Comparison of ENCODE assay signal across 7 mouse cellular contexts in the genomic region with DNA sequence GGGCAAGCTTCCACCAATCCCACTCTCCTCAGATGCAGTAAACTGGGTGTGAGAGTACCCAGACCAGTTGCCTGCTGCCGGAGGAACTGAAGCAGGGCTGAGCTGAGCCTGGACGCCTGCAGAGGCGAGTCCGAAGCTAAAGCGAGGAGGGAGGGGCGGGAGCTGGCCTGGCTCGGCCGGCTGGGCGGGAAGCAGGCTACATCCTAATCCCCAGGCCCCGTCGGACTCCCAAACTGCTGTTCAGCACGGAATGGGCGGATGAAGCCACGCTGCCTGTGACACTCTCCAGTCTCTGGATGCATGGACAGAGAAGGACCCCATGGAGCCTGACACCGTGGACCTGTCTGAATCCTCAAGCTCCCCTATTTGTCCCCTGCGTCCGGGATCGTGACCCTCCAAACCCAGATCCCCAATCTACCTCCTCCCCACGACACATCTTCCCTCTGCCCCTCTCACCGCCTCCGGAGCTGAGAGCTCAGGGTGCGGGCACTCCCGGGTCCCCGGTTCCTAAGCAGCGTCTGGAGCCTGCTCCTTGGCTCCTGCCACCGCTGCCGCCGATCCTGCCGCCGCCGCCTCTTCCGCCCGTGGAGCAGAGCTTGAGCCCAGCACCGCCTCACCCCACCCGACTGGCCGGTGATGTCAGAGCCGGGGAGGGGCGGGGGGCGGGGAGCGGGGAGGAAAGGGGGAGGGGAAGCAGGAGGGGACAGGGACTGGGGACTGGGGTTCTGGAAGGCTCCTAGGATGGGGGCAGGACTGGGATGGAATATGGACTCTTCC. TPM values are rescaled to one million over a fixed set of nuclear protein-coding genes. Genes with fewer than 3 reads are reported as not detected.
DNase-seq lines count a peak whose midpoint lies in the region; ATAC-seq and TF ChIP-seq lines count a peak whose summit lies in the region.

Gene Pea15a, minus strand, starts transcription at position 664 of the 777 bp plus-strand sequence.

- no peaks in the 10 kb centered on the region for H3K9me3 ChIP-seq in embryonic facial prominence, embryonic 11.5 days (replicated peaks; ENCODE audit: control insufficient read depth, low read length)
- no peaks in the 10 kb centered on the region for H3K9me3 ChIP-seq in limb, embryonic 14.5 days (ENCODE audit: control insufficient read depth, low read length)
- no peaks in the 10 kb centered on the region for H3K9me3 ChIP-seq in midbrain, embryonic 15.5 days

- WGBS in embryonic facial prominence, embryonic 11.5 days: under 1% methylated on average over 36 of the region's 40 CpGs
- WGBS in limb, embryonic 14.5 days: under 1% methylated on average over 29 of the region's 40 CpGs
- WGBS in midbrain, embryonic 15.5 days: under 1% methylated on average over 38 of the region's 40 CpGs

- H3K27ac ChIP-seq in embryonic facial prominence, embryonic 11.5 days (replicated peaks; ENCODE audit: low read depth, low read length): peak within 1 kb of the TSS; percentile 78
- H3K27ac ChIP-seq in limb, embryonic 14.5 days (replicated peaks; ENCODE audit: low read depth, low read length): peak within 1 kb of the TSS; percentile 79
- H3K27ac ChIP-seq in midbrain, embryonic 15.5 days: peak within 1 kb of the TSS; percentile 96

- H3K4me1 ChIP-seq in embryonic facial prominence, embryonic 11.5 days (ENCODE audit: control insufficient read depth, insufficient read depth, low read length): peaks cover 10% of the 10 kb centered on the region
- H3K4me1 ChIP-seq in limb, embryonic 14.5 days (ENCODE audit: control insufficient read depth, insufficient read depth, low read length): peaks cover 46% of the 10 kb centered on the region
- H3K4me1 ChIP-seq in midbrain, embryonic 15.5 days: peaks cover 55% of the 10 kb centered on the region

- no peak for TF ChIP-seq POLR2A in limb, embryonic 14.5 days (IDR thresholded peaks at IDR 0.05; ENCODE audit: borderline replicate concordance, extremely low read depth, insufficient read depth, insufficient read length)

- peak within 1 kb of the TSS; percentile 63 for H3K4me3 ChIP-seq in embryonic facial prominence, embryonic 11.5 days (ENCODE audit: low read depth, low read length)
- H3K4me3 ChIP-seq in limb, embryonic 14.5 days (replicated peaks; ENCODE audit: low read length): peak within 1 kb of the TSS; percentile 70
- peak within 1 kb of the TSS; percentile 89 for H3K4me3 ChIP-seq in midbrain, embryonic 15.5 days

- no peaks in the 10 kb centered on the region for H3K36me3 ChIP-seq in embryonic facial prominence, embryonic 11.5 days (replicated peaks; ENCODE audit: control insufficient read depth, insufficient read depth, low read depth, low read length)
- H3K36me3 ChIP-seq in limb, embryonic 14.5 days (ENCODE audit: control insufficient read depth, insufficient read depth, low read length): peaks cover 16% of the 10 kb centered on the region
- no peaks in the 10 kb centered on the region for H3K36me3 ChIP-seq in midbrain, embryonic 15.5 days (replicated peaks)

- no peaks in the 10 kb centered on the region for H3K27me3 ChIP-seq in embryonic facial prominence, embryonic 11.5 days (ENCODE audit: control insufficient read depth, insufficient read depth, low read length)
- H3K27me3 ChIP-seq in limb, embryonic 14.5 days (ENCODE audit: control insufficient read depth, insufficient read depth, low read length): no peaks in the 10 kb centered on the region
- no peaks in the 10 kb centered on the region for H3K27me3 ChIP-seq in midbrain, embryonic 15.5 days (replicated peaks)

- peak within 1 kb of the TSS; percentile 82 for H3K9ac ChIP-seq in embryonic facial prominence, embryonic 11.5 days (replicated peaks; ENCODE audit: low read length)
- peak within 1 kb of the TSS; percentile 78 for H3K9ac ChIP-seq in limb, embryonic 14.5 days (ENCODE audit: low read depth, low read length, severe bottlenecking)
- H3K9ac ChIP-seq in midbrain, embryonic 15.5 days: peak within 1 kb of the TSS; percentile 97

- peak within 1 kb of the TSS; percentile 82 for H3K4me2 ChIP-seq in embryonic facial prominence, embryonic 11.5 days (ENCODE audit: low read depth, low read length)
- peak within 1 kb of the TSS; percentile 78 for H3K4me2 ChIP-seq in limb, embryonic 14.5 days (replicated peaks; ENCODE audit: low read depth, low read length, severe bottlenecking)
- peak within 1 kb of the TSS; percentile 83 for H3K4me2 ChIP-seq in midbrain, embryonic 15.5 days

- DNase-seq in adrenal gland, postnatal 10 days: peak; percentile 91
- DNase-seq in embryonic facial prominence, embryonic 11.5 days (ENCODE audit: low spot score): peak; percentile 80
- peak; percentile 86 for DNase-seq in heart, adult 8-10 months (ENCODE audit: low spot score)
- DNase-seq in kidney, adult 8-10 months: peak; percentile 77
- peak; percentile 70 for DNase-seq in limb, embryonic 14.5 days (ENCODE audit: low spot score)
- peak; percentile 30 to 62 for DNase-seq in spleen, postnatal 10 days (ENCODE audit: low spot score in 2 of 2)

- peak; percentile 54 for ATAC-seq in embryonic facial prominence, embryonic 11.5 days (replicated peaks; ENCODE audit: insufficient number of reproducible peaks, low FRiP score, low TSS enrichment, low read depth)
- peak; percentile 81 for ATAC-seq in limb, embryonic 14.5 days (ENCODE audit: low FRiP score, low read depth)
- ATAC-seq in midbrain, embryonic 15.5 days (replicated peaks): peak; percentile 81

RNA-seq across cellular contexts. Expression of gene Pea15a, which starts in this region (rescaled TPM):
- total RNA-seq in adrenal gland, postnatal 10 days (2021): 10 to 100 TPM; 65.7 to 80.4 TPM
- 121 and 123 TPM in 2 replicates for polyA plus RNA-seq in embryonic facial prominence, embryonic 11.5 days (2014; fragmentation: Nextera tagmentation; extraction: Ambion mirVana)
- 10 to 100 TPM; 41.7 to 74.1 (median 60.0) TPM for total RNA-seq in heart, adult 8-10 months (2022)
- 106 and 108 TPM in 2 replicates for polyA plus RNA-seq in limb, embryonic 14.5 days (2012; rRNA removed)
- 119 and 122 TPM in 2 replicates for polyA plus RNA-seq in limb, embryonic 14.5 days (2014; fragmentation: Nextera tagmentation; extraction: Ambion mirVana)
- 437 and 473 TPM in 2 replicates for polyA plus RNA-seq in midbrain, embryonic 15.5 days (2015; fragmentation: Nextera tagmentation; extraction: Ambion mirVana)

Comparison
In these comparisons a context has a peak if more than half of its experiments do, and no peak if none do; other contexts are left out.
1. Peak in every context shown above with its lines: DNase-seq, ATAC-seq, H3K4me3 ChIP-seq and H3K27ac ChIP-seq.